Mouse (Mus musculus) forebrain, embryonic 15.5 days (tissue): ENCODE data around the gene Cdh13. TPM values are rescaled to one million over a fixed set of nuclear protein-coding genes. Genes with fewer than 3 reads are reported as not detected.

Source experiments
- ATAC-seq: fragments of 200-750 bp; cut with Nextera tagmentation; replicated peaks from 2 replicates; pipeline ENCODE4 v1.8.0; 2017; ENCODE audit warnings: mild to moderate bottlenecking, moderate TSS enrichment, moderate library complexity
- H3K27ac ChIP-seq: fragments of 300-500 bp; sonication (generic); replicated peaks from 2 replicates; pipeline ENCODE4 v1.5.1; 2015; ENCODE audit warnings: mild to moderate bottlenecking, inconsistent platforms
- H3K27me3 ChIP-seq: fragments of 300-500 bp; sonication (generic); 2 replicates; pipeline ENCODE4 v1.6.1; 2015; ENCODE audit warnings: inconsistent platforms
- H3K36me3 ChIP-seq: fragments of 300-500 bp; sonication (generic); 2 replicates; pipeline ENCODE4 v1.6.1; 2015; ENCODE audit warnings: mild to moderate bottlenecking, inconsistent platforms
- H3K4me1 ChIP-seq: fragments of 300-500 bp; sonication (generic); 2 replicates; pipeline ENCODE4 v1.6.1; 2015; ENCODE audit warnings: inconsistent platforms
- H3K4me2 ChIP-seq: fragments of 300-500 bp; sonication (generic); replicated peaks from 2 replicates; pipeline ENCODE4 v1.6.1; 2015; ENCODE audit warnings: mild to moderate bottlenecking, inconsistent platforms
- H3K4me3 ChIP-seq: fragments of 300-500 bp; sonication (generic); 2 replicates; pipeline ENCODE4 v1.5.1; 2015; ENCODE audit warnings: mild to moderate bottlenecking, inconsistent platforms
- H3K9ac ChIP-seq: fragments of 300-500 bp; sonication (generic); replicated peaks from 2 replicates; pipeline ENCODE4 v1.6.1; 2015; ENCODE audit warnings: mild to moderate bottlenecking, inconsistent platforms
- H3K9me3 ChIP-seq: fragments of 300-500 bp; sonication (generic); 2 replicates; pipeline ENCODE4 v1.6.1; 2016; ENCODE audit warnings: inconsistent platforms
- WGBS: fragments of 180-500 bp; shearing (Covaris S2); methylation state at CpG from one replicate; pipeline ENCODE4 v1.1.7; 2015; ENCODE audit warnings: mixed read lengths; 5-methylcytosine and 5-hydroxymethylcytosine counted together
- polyA plus RNA-seq: library from polyadenylated mRNA; unstranded; fragments of >200 nt; fragmentation: Nextera tagmentation; extraction: Ambion mirVana; gene quantifications from 2 replicates; pipeline ENCODE4 v1.2.1, GENCODE M21; 2015

The Cdh13 gene
- polyA plus RNA-seq, 1 experiment from 2014 or later, result 102 TPM

DNA sequence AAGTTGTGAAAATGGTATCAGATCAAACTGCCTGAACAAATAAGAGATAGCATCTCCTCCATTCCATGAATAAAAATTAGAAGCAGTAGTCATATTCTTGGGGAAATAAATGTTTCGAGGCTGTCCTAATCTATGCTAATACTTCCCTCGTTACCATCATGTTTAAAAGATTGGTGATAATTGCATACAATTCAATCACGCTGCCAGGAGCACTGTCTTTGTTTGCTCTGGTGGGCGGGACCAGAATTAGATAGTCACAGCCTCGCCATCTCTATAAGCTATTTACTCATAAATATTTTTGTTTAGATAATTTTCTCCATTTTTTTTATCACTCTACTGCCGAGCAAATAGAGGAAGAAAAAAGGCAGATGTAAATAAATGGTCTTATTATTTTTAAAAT lies 819.3 kb downstream of the Cdh13 start:
- H3K4me1 ChIP-seq, result peaks cover 7% of the 10 kb centered on the region; the same call in 1 of the 2 replicates
- no peaks in the 10 kb centered on the region for H3K36me3 ChIP-seq
- H3K9ac ChIP-seq, result no peak overlapping the region
- H3K9me3 ChIP-seq, result no peaks in the 10 kb centered on the region
- 0 out of 2 replicates have a peak overlapping the region, but pooled peaks have one; percentile 8 for H3K27ac ChIP-seq
- H3K27me3 ChIP-seq, result no peaks in the 10 kb centered on the region
- 37% methylated on average over 6 of the region's 6 CpGs for WGBS
- no peak overlapping the region for H3K4me2 ChIP-seq
- no peak overlapping the region for H3K4me3 ChIP-seq
- 0 out of 2 replicates have a peak, but pooled peaks have one; percentile 55 for ATAC-seq

DNA sequence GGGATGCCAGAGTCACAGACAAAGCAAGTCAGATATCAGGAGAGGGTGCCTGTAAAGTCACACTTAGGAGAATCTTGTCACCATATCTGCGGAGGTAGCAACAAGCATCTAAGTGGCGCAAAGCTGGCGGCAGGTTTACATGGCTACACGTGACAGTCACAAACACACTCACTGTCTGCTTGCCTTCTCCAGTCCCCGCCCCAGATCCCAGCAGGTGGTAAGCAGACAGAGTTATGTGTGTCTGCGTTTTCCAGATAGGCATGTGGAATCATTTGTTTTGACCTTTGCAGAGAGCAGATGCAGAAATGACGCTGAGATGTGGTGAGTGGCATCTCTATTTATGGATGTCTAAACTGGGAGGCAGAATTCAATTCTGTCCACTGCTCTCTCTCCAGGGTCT lies 826.1 kb downstream of the Cdh13 start:
- Histone ChIP-seq H3K9me3 (no peaks in the 10 kb centered on the region), H3K36me3 (no peaks in the 10 kb centered on the region), H3K4me2 (no peak overlapping the region), H3K27me3 (no peaks in the 10 kb centered on the region), H3K4me1 (no peaks in the 10 kb centered on the region), H3K9ac (no peak overlapping the region), H3K4me3 (no peak overlapping the region), H3K27ac (no peak overlapping the region)
- no peak for ATAC-seq
- 78% methylated on average over 7 of the region's 7 CpGs for WGBS

DNA sequence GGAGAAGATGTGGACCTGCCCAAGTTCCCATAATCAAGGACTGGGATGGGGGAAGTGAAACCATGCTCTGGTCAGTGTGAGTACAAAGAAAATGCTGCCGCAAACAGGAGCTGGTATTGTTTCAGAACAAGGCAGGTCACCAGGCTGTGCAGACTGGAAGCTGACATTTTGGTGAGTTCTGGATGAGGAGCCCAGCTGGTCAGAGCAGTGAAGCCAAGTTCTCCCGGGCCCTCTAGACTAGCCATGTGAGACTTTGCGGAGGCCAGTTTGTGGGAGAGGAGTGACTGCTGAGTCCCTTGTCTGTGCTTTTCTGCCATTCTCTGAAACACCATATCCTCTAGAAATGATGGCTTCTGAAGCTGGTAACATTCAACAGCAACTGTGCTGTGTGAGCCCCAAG lies 829.3 kb downstream of the Cdh13 start:
- 96% methylated on average over 3 of the region's 3 CpGs for WGBS
- Histone ChIP-seq H3K36me3 (no peaks in the 10 kb centered on the region), H3K4me1 (no peaks in the 10 kb centered on the region), H3K27ac (no peak overlapping the region), H3K4me2 (no peak overlapping the region), H3K9ac (no peak overlapping the region), H3K27me3 (no peaks in the 10 kb centered on the region), H3K9me3 (no peaks in the 10 kb centered on the region), H3K4me3 (no peak overlapping the region)
- ATAC-seq, result no peak

DNA sequence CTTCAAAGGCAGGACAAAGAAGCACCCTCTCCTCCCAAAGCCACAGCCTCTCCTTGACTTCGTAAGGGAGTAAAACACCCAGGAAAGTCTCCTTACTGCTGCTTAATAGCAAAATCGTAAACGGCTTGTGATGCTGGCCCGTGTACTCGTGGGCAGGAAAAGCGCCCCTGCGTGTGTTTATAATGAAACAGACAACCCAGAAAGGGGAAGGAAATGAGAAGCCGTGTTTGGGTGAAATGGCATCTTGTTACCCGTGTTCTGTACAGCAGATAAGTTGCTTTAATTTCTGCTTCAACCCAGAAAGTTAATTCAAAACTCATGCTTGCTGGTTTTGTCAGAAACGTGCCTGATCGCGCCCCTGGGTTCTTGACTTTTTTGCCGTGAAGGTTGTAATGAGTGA lies 837.7 kb downstream of the Cdh13 start:
- no peaks in the 10 kb centered on the region for H3K4me1 ChIP-seq
- H3K9ac ChIP-seq, result no peak overlapping the region
- ATAC-seq, result no peak
- H3K4me3 ChIP-seq, result no peak overlapping the region
- H3K27ac ChIP-seq, result no peak overlapping the region
- 87% methylated on average over 13 of the region's 13 CpGs for WGBS
- no peak overlapping the region for H3K4me2 ChIP-seq
- H3K36me3 ChIP-seq, result no peaks in the 10 kb centered on the region
- H3K9me3 ChIP-seq, result no peaks in the 10 kb centered on the region
- no peaks in the 10 kb centered on the region for H3K27me3 ChIP-seq

DNA sequence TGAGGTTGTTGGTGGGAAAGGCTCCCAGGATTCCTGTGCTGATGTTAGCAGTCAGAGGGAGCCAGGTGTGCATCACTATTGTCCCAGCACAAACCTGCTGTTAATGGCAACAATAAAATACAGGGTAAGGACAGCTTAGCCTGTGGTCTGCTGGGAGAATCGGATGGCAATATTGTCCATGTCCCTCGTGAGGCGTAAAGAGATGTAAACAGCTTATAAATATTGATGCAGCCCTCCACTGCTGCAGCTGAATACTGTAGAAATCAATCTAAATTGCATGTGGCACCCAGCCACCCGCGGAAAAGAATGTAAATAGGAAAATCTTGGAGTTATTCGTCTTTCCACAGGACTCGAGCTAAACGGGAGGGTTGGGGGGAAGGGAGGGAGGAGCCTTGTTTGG lies 844.3 kb downstream of the Cdh13 start:
- H3K4me3 ChIP-seq, result no peak overlapping the region
- H3K27ac ChIP-seq, result peak overlapping the region; percentile 11; the same call in 1 of the 2 replicates
- H3K9me3 ChIP-seq, result no peaks in the 10 kb centered on the region
- no peak overlapping the region for H3K9ac ChIP-seq
- ATAC-seq, result no peak
- H3K4me2 ChIP-seq, result no peak overlapping the region
- no peaks in the 10 kb centered on the region for H3K27me3 ChIP-seq
- 33% methylated on average over 8 of the region's 8 CpGs for WGBS
- no peaks in the 10 kb centered on the region for H3K36me3 ChIP-seq
- peaks cover 13% of the 10 kb centered on the region for H3K4me1 ChIP-seq

DNA sequence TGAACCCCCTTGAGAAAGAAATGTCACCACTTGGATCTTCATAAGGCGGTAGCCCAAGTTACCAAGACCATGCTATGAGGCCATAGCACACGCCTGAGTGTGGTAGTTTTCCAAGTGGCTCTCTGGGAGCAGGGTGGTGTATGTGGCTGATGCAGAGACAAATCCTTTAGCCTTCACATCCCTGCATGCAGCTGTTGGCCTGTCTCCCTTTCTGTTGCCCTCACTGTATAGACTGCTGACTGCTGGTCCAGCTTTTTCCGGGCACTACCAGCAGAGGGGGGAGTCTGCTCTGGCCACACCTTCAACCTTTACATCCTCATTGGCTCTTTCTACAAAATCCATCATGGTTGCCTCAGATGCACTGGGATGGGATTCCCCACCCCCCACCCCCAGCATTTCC lies 844.7 kb downstream of the Cdh13 start:
- 84% methylated on average over 3 of the region's 3 CpGs for WGBS
- peak overlapping the region; percentile 11; the same call in 1 of the 2 replicates for H3K27ac ChIP-seq

DNA sequence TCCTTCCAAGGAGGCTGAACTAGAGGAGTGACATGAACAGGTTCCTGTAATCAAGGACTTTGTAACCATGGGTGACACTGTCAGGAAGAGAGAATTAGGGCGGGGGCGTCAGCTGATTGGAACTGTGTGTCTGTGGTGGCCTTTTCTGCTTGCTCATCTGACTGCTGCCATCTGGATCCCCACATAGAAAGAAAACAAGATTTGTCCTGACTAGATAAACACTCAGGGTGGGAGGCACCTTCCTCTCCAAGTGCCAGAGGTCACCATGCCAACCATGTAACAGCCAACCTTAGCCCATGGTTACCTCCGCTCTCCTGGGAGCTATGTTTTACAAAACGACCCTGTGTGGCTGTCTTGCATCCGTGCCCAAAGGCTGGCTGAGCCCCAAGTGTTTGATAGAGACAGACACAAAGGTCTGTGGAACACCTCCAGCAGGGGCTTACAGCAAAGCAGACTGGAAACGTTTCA lies 873.0 kb downstream of the Cdh13 start:
- ATAC-seq, result no peak
- no peaks in the 10 kb centered on the region for H3K36me3 ChIP-seq
- H3K4me1 ChIP-seq, result peaks cover 24% of the 10 kb centered on the region
- no peaks in the 10 kb centered on the region for H3K27me3 ChIP-seq
- no peak overlapping the region for H3K27ac ChIP-seq
- H3K4me3 ChIP-seq, result no peak overlapping the region
- H3K9ac ChIP-seq, result no peak overlapping the region
- no peaks in the 10 kb centered on the region for H3K9me3 ChIP-seq
- no peak overlapping the region for H3K4me2 ChIP-seq
- 49% methylated on average over 6 of the region's 6 CpGs for WGBS

More for the DNA sequence above, 844.7 kb downstream of the Cdh13 start:
- Histone ChIP-seq H3K36me3 (no peaks in the 10 kb centered on the region), H3K9me3 (no peaks in the 10 kb centered on the region), H3K4me3 (no peak overlapping the region), H3K4me2 (no peak overlapping the region), H3K4me1 (peaks cover 13% of the 10 kb centered on the region), H3K9ac (no peak overlapping the region), H3K27me3 (no peaks in the 10 kb centered on the region)
- no peak for ATAC-seq

DNA sequence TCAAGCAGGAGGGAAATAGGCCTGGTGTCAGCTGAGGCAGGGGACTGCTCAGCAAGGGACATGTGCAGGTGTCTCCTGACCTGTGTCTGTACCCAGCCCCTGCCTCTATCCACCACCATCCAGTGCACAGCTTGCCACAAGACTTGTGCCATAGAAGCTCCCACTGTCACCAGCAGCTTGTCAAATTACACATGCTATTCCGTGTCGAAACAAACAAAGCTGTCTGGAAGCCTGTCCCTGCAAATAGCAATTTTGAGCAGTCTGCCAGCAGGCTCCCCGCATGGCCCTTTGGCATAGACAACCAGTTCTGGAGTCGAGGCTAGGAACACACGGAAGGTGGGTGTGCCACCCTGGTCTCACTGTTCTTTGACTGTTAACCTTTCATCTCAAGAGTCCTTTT lies 875.1 kb downstream of the Cdh13 start:
- no peaks in the 10 kb centered on the region for H3K27me3 ChIP-seq
- H3K4me2 ChIP-seq, result no peak overlapping the region
- peaks cover 24% of the 10 kb centered on the region for H3K4me1 ChIP-seq
- peak overlapping the region; percentile 42 for H3K27ac ChIP-seq
- H3K4me3 ChIP-seq, result no peak overlapping the region
- peak; percentile 80 for ATAC-seq
- 41% methylated on average over 5 of the region's 5 CpGs for WGBS
- no peaks in the 10 kb centered on the region for H3K9me3 ChIP-seq
- H3K36me3 ChIP-seq, result no peaks in the 10 kb centered on the region
- H3K9ac ChIP-seq, result no peak overlapping the region

DNA sequence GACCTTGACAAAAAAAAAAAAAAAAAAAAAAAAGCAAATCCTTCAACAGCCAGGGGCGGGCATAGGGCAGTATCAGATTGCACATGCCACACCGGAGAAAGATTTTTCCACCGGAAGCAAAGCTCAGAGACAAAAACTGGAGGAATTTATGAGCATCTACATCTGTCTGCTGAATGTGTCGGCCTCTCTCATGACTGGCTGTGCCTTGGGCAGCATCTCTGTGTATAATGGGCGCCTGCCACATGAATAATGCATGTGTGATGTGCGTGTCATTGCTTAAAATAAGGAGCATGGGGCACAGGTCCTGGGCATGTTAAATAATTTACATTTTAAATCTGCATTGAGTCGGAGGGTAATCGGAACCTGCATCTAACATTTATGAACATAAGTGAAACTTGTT lies 876.3 kb downstream of the Cdh13 start:
- ATAC-seq, result no peak
- WGBS, result 39% methylated on average over 8 of the region's 8 CpGs
- Histone ChIP-seq H3K27ac (no peak overlapping the region), H3K27me3 (0 out of 2 replicates have a peak, but pooled peaks cover 3% of the 10 kb centered on the region), H3K4me2 (no peak overlapping the region), H3K9ac (no peak overlapping the region), H3K36me3 (no peaks in the 10 kb centered on the region), H3K4me3 (no peak overlapping the region), H3K4me1 (peaks cover 24% of the 10 kb centered on the region), H3K9me3 (no peaks in the 10 kb centered on the region)

DNA sequence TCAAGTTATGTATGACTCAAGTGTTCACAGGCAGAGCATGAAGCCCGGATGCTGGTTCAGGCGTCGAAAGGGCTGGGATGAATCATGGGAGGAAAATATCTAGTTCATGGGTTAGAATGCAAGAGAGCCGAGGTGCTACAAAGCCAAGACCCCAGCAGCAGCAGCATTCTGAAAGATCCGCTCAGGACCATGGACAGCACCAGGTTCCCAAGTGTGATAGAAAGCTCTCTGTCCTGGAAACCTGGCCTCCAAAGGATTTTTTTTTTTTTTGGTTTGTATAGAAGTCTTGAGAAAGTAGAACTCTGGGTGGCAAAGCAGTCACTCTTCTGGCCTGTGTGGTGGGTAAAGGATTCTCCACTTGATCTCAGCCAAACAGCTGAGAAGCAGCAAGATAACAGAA lies 880.5 kb downstream of the Cdh13 start:
- 0 out of 2 replicates have a peak, but pooled peaks cover 2% of the 10 kb centered on the region for H3K4me1 ChIP-seq
- no peaks in the 10 kb centered on the region for H3K9me3 ChIP-seq
- no peaks in the 10 kb centered on the region for H3K36me3 ChIP-seq
- H3K27ac ChIP-seq, result no peak overlapping the region
- no peak overlapping the region for H3K4me2 ChIP-seq
- no peak overlapping the region for H3K4me3 ChIP-seq
- WGBS, result 64% methylated on average over 5 of the region's 5 CpGs
- H3K9ac ChIP-seq, result no peak overlapping the region
- ATAC-seq, result no peak
- H3K27me3 ChIP-seq, result 0 out of 2 replicates have a peak, but pooled peaks cover 3% of the 10 kb centered on the region

DNA sequence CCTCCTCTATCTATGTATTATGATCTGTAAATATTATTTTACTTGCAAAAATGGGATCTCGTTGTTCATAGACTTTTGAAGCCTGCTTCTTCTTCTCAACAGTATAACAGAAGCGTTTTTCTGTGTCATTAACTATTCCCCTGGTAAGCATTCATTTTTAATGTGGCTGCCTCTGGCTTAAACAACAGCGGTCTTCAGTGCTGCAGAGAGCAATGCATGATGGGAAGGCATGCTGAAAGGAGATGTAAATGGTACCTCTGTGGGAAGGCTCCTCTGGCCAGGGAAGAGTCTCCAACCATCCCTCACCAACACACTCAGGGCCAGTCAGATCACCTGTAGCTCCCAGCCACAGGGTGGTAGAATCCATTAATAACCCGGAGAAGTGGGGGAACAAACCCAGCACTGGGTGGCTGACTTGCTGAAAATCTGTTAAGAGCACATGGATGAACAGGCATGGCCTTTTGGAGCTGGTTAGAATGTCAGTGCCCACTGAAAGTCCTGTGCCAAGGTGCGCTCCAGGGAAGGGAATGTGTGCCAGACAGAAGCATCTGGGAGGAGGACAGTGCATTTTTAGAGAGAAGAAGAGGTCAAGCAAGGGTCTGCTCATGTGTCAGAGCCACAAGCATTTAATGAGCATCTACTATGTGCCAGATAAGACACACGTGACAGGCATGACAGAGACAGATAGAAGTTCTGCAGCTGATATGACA lies 893.8 kb downstream of the Cdh13 start:
- ATAC-seq, result no peak
- H3K4me2 ChIP-seq, result no peak overlapping the region
- no peak overlapping the region for H3K4me3 ChIP-seq
- no peaks in the 10 kb centered on the region for H3K27me3 ChIP-seq
- peaks cover 5% of the 10 kb centered on the region; the same call in 1 of the 2 replicates for H3K4me1 ChIP-seq
- H3K36me3 ChIP-seq, result no peaks in the 10 kb centered on the region
- H3K27ac ChIP-seq, result no peak overlapping the region
- no peak overlapping the region for H3K9ac ChIP-seq
- WGBS, result 74% methylated on average over 6 of the region's 6 CpGs
- H3K9me3 ChIP-seq, result no peaks in the 10 kb centered on the region

DNA sequence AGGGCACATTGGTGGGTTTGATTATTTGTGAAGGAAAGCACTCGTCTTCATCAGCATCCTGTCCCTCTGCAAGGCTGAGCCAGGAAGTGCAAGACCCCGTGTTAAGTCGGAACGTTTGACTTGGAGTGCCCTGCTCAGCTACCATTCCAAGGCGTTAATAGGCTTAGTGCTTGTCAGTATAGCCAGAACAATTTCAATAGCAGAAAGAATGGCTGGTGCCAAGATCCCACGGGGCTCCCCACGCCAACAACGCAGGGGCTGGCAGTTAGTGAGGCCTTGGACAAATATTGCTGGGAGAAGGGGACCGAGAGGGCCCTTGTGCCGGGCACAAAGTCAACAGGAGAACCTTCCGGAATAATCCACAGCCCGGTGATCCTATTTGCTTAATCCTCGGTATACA lies 897.1 kb downstream of the Cdh13 start:
- WGBS, result 13% methylated on average over 13 of the region's 13 CpGs
- Histone ChIP-seq H3K4me2 (no peak overlapping the region), H3K4me1 (peaks cover 5% of the 10 kb centered on the region; the same call in 1 of the 2 replicates), H3K9ac (no peak overlapping the region), H3K9me3 (no peaks in the 10 kb centered on the region), H3K27me3 (no peaks in the 10 kb centered on the region), H3K27ac (no peak overlapping the region), H3K36me3 (no peaks in the 10 kb centered on the region), H3K4me3 (no peak overlapping the region)
- ATAC-seq, result 0 out of 2 replicates have a peak, but pooled peaks have one; percentile 43

DNA sequence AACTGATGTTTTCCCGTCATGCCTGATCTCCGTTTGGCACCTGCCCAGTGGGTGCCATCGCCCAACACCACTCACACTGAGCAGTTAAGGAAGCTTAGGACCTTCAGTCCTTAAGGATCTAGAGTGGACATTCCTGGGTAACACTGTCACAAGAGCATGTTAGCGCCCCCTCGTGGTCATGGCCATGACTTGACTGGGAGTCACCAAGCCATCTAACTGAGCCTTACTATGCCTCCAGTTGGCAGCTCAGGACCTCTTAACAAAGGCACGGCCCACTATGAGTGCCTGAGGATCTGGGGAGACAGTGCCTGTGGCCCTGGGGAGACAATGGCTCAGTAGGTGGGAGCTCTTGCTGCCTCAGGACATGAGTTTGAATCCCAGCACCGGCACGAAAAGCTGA lies 912.2 kb downstream of the Cdh13 start:
- Histone ChIP-seq H3K4me3 (no peak overlapping the region), H3K9me3 (no peaks in the 10 kb centered on the region), H3K4me1 (peaks cover 8% of the 10 kb centered on the region), H3K4me2 (no peak overlapping the region), H3K27ac (no peak overlapping the region), H3K36me3 (no peaks in the 10 kb centered on the region), H3K9ac (no peak overlapping the region), H3K27me3 (no peaks in the 10 kb centered on the region)
- ATAC-seq, result no peak
- 63% methylated on average over 8 of the region's 8 CpGs for WGBS
